Mouse (Mus musculus) embryonic fibroblast, embryonic 13.5 days (primary cell): ENCODE data around the gene Myoc.

ENCODE experiments used
- CTCF ChIP-seq: IDR thresholded peaks from 2 replicates; pipeline ENCODE4 v1.5.1; 2011; ENCODE audit warnings: mild to moderate bottlenecking, control low read depth, low read length, moderate library complexity, borderline replicate concordance; ENCODE audit not compliant: insufficient read depth
- POLR2A ChIP-seq: IDR thresholded peaks from 2 replicates; pipeline ENCODE4 v1.6.1; 2011; ENCODE audit warnings: low read depth, mild to moderate bottlenecking, control low read depth, low read length, moderate library complexity

- TF ChIP-seq CTCF: no peak
- TF ChIP-seq POLR2A: no peak
These were observed 906 bp downstream of the Myoc start for GRCm38 (mm10) chr1:162639861-162640260.
